Mouse (Mus musculus): ENCODE measurements around the gene Fgfr2.

The Fgfr2 gene

GRCm38 (mm10) chr7:130621068-130621467 lies 2502.1 kb downstream of the Fgfr2 start:
- peaks cover 47% of the 10 kb centered on the region for H3K36me3 ChIP-seq (ENCODE audit: insufficient read depth, low read length)
- TF ChIP-seq CTCF (conservative IDR thresholded peaks at IDR 0.05; ENCODE audit: low read length) (no peak), POU5F1 (IDR thresholded peaks at IDR 0.05; ENCODE audit: borderline replicate concordance, low read length) (no peak), NANOG (IDR thresholded peaks at IDR 0.05; ENCODE audit: borderline replicate concordance, low read length) (no peak)
- no peak overlapping the region for H3K4me3 ChIP-seq (replicated peaks; ENCODE audit: low read length)
- H3K4me1 ChIP-seq (replicated peaks; ENCODE audit: low read depth, low read length) = peaks cover 13% of the 10 kb centered on the region
- no peaks in the 10 kb centered on the region for H3K9me3 ChIP-seq (ENCODE audit: low read length)
- H3K27me3 ChIP-seq (ENCODE audit: insufficient read depth, low read length) = peaks cover 31% of the 10 kb centered on the region

GRCm38 (mm10) chr7:130617591-130617990 lies 2505.6 kb downstream of the Fgfr2 start:
- Histone ChIP-seq H3K36me3 (ENCODE audit: insufficient read depth, low read length) (peaks cover 14% of the 10 kb centered on the region), H3K4me1 (replicated peaks; ENCODE audit: low read depth, low read length) (no peaks in the 10 kb centered on the region), H3K9me3 (ENCODE audit: low read length) (no peaks in the 10 kb centered on the region), H3K27me3 (ENCODE audit: insufficient read depth, low read length) (peaks cover 6% of the 10 kb centered on the region), H3K4me3 (replicated peaks; ENCODE audit: low read length) (no peak overlapping the region)
- TF ChIP-seq NANOG (IDR thresholded peaks at IDR 0.05; ENCODE audit: borderline replicate concordance, low read length) (no peak), POU5F1 (IDR thresholded peaks at IDR 0.05; ENCODE audit: borderline replicate concordance, low read length) (no peak), CTCF (conservative IDR thresholded peaks at IDR 0.05; ENCODE audit: low read length) (no peak)

- TF ChIP-seq CTCF (conservative IDR thresholded peaks at IDR 0.05; ENCODE audit: low read length) (no peak), POU5F1 (IDR thresholded peaks at IDR 0.05; ENCODE audit: borderline replicate concordance, low read length) (no peak), NANOG (IDR thresholded peaks at IDR 0.05; ENCODE audit: borderline replicate concordance, low read length) (no peak)
- H3K4me1 ChIP-seq (replicated peaks; ENCODE audit: low read depth, low read length) = no peaks in the 10 kb centered on the region
- H3K9me3 ChIP-seq (ENCODE audit: low read length) = no peaks in the 10 kb centered on the region
- no peaks in the 10 kb centered on the region for H3K27me3 ChIP-seq (ENCODE audit: insufficient read depth, low read length)
- no peaks in the 10 kb centered on the region; the same call in 1 of the 2 replicates for H3K36me3 ChIP-seq (ENCODE audit: insufficient read depth, low read length)
- no peak overlapping the region for H3K4me3 ChIP-seq (replicated peaks; ENCODE audit: low read length)
Observed at GRCm38 (mm10) chr7:130613973-130614372, 2509.2 kb downstream of the Fgfr2 start.

GRCm38 (mm10) chr7:130606958-130607357 lies 2516.2 kb downstream of the Fgfr2 start:
- H3K4me1 ChIP-seq (replicated peaks; ENCODE audit: low read depth, low read length) = peaks cover 45% of the 10 kb centered on the region
- no peaks in the 10 kb centered on the region for H3K27me3 ChIP-seq (ENCODE audit: insufficient read depth, low read length)
- no peak overlapping the region for H3K4me3 ChIP-seq (replicated peaks; ENCODE audit: low read length)
- TF ChIP-seq POU5F1 (IDR thresholded peaks at IDR 0.05; ENCODE audit: borderline replicate concordance, low read length) = no peak
- no peak for TF ChIP-seq NANOG (IDR thresholded peaks at IDR 0.05; ENCODE audit: borderline replicate concordance, low read length)
- no peak for TF ChIP-seq CTCF (conservative IDR thresholded peaks at IDR 0.05; ENCODE audit: low read length)
- peaks cover 7% of the 10 kb centered on the region for H3K36me3 ChIP-seq (ENCODE audit: insufficient read depth, low read length)
- no peaks in the 10 kb centered on the region for H3K9me3 ChIP-seq (ENCODE audit: low read length)

GRCm38 (mm10) chr7:130605111-130605510 lies 2518.0 kb downstream of the Fgfr2 start:
- Histone ChIP-seq H3K4me1 (replicated peaks; ENCODE audit: low read depth, low read length) (peaks cover 61% of the 10 kb centered on the region), H3K4me3 (replicated peaks; ENCODE audit: low read length) (no peak overlapping the region), H3K27me3 (ENCODE audit: insufficient read depth, low read length) (no peaks in the 10 kb centered on the region), H3K36me3 (ENCODE audit: insufficient read depth, low read length) (peaks cover 7% of the 10 kb centered on the region), H3K9me3 (ENCODE audit: low read length) (no peaks in the 10 kb centered on the region)
- no peak for TF ChIP-seq NANOG (IDR thresholded peaks at IDR 0.05; ENCODE audit: borderline replicate concordance, low read length)
- peak; percentile 77 for TF ChIP-seq CTCF (conservative IDR thresholded peaks at IDR 0.05; ENCODE audit: low read length)
- no peak for TF ChIP-seq POU5F1 (IDR thresholded peaks at IDR 0.05; ENCODE audit: borderline replicate concordance, low read length)

- Histone ChIP-seq H3K4me1 (replicated peaks; ENCODE audit: low read depth, low read length) (peaks cover 68% of the 10 kb centered on the region), H3K36me3 (ENCODE audit: insufficient read depth, low read length) (peaks cover 7% of the 10 kb centered on the region), H3K4me3 (replicated peaks; ENCODE audit: low read length) (no peak overlapping the region), H3K9me3 (ENCODE audit: low read length) (no peaks in the 10 kb centered on the region), H3K27me3 (ENCODE audit: insufficient read depth, low read length) (no peaks in the 10 kb centered on the region)
- no peak for TF ChIP-seq NANOG (IDR thresholded peaks at IDR 0.05; ENCODE audit: borderline replicate concordance, low read length)
Observed at GRCm38 (mm10) chr7:130604390-130604789, 2518.8 kb downstream of the Fgfr2 start.

GRCm38 (mm10) chr7:130603556-130603955 lies 2519.6 kb downstream of the Fgfr2 start:
- no peak for TF ChIP-seq NANOG (IDR thresholded peaks at IDR 0.05; ENCODE audit: borderline replicate concordance, low read length)
- Histone ChIP-seq H3K27me3 (ENCODE audit: insufficient read depth, low read length) (no peaks in the 10 kb centered on the region), H3K36me3 (ENCODE audit: insufficient read depth, low read length) (peaks cover 7% of the 10 kb centered on the region), H3K4me1 (replicated peaks; ENCODE audit: low read depth, low read length) (peaks cover 77% of the 10 kb centered on the region), H3K4me3 (replicated peaks; ENCODE audit: low read length) (no peak overlapping the region; the same call in 1 of the 2 replicates), H3K9me3 (ENCODE audit: low read length) (no peaks in the 10 kb centered on the region)

GRCm38 (mm10) chr7:130602804-130603203 lies 2520.3 kb downstream of the Fgfr2 start:
- Histone ChIP-seq H3K27me3 (ENCODE audit: insufficient read depth, low read length) (no peaks in the 10 kb centered on the region), H3K36me3 (ENCODE audit: insufficient read depth, low read length) (peaks cover 7% of the 10 kb centered on the region), H3K4me1 (replicated peaks; ENCODE audit: low read depth, low read length) (peaks cover 82% of the 10 kb centered on the region), H3K4me3 (replicated peaks; ENCODE audit: low read length) (no peak overlapping the region), H3K9me3 (ENCODE audit: low read length) (no peaks in the 10 kb centered on the region)
- TF ChIP-seq CTCF (conservative IDR thresholded peaks at IDR 0.05; ENCODE audit: low read length) (no peak), NANOG (IDR thresholded peaks at IDR 0.05; ENCODE audit: borderline replicate concordance, low read length) (no peak), POU5F1 (IDR thresholded peaks at IDR 0.05; ENCODE audit: borderline replicate concordance, low read length) (no peak)

GRCm38 (mm10) chr7:130600546-130600945 lies 2522.6 kb downstream of the Fgfr2 start:
- H3K4me3 ChIP-seq (replicated peaks; ENCODE audit: low read length) = peak overlapping the region; percentile 20; the same call in 1 of the 2 replicates
- no peaks in the 10 kb centered on the region for H3K9me3 ChIP-seq (ENCODE audit: low read length)
- no peaks in the 10 kb centered on the region for H3K27me3 ChIP-seq (ENCODE audit: insufficient read depth, low read length)
- H3K36me3 ChIP-seq (ENCODE audit: insufficient read depth, low read length) = peaks cover 7% of the 10 kb centered on the region
- TF ChIP-seq CTCF (conservative IDR thresholded peaks at IDR 0.05; ENCODE audit: low read length) (no peak), POU5F1 (IDR thresholded peaks at IDR 0.05; ENCODE audit: borderline replicate concordance, low read length) (no peak), NANOG (IDR thresholded peaks at IDR 0.05; ENCODE audit: borderline replicate concordance, low read length) (peak; percentile 66; the same call in 1 of the 2 replicates)
- H3K4me1 ChIP-seq (replicated peaks; ENCODE audit: low read depth, low read length) = peaks cover 88% of the 10 kb centered on the region

All from E14TG2a.4 (cell line).